Mouse (Mus musculus): Measurements from ENCODE around the gene 2300002M23Rik.

Gene 2300002M23Rik

DNA sequence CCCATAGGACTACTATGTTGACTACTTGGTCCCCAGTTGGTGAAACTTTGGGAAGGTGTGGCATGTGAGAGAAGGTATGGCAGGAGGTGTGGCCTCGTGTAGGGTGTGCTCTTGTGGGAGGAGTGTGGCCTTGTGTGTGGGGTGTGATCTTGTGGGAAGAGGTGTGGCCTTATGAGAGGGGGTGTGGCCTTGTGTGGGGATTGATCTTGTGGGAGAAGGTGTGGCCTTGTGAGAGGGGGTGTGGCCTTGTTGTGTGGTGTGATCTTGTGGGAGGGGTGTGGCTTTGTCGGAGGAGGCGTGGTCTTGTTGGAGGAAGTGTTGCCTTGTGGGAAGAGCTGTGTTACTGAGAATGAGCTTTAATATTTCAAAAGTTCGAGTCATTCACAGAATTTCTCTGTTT is 49.9 kb downstream of the 2300002M23Rik start:
- no peak for DNase-seq (ENCODE audit: low read depth)
